Mouse (Mus musculus): ENCODE results near the gene Nosip. TPM values are rescaled to one million over a fixed set of nuclear protein-coding genes. Genes with fewer than 3 reads are reported as not detected.

Nosip gene
- polyA plus RNA-seq, 1 experiment from 2014 or later: 69.8 TPM

GRCm38 (mm10) chr7:45082401-45083299 is 20.4 kb downstream of the Nosip start:
- Histone ChIP-seq H3K4me1 (replicated peaks) (peaks cover 5% of the 10 kb centered on the region), H3K36me3 (peaks cover 7% of the 10 kb centered on the region; the same call in 1 of the 2 replicates), H3K9me3 (no peaks in the 10 kb centered on the region), H3K9ac (no peak overlapping the region), H3K4me3 (no peak overlapping the region), H3K27ac (replicated peaks) (peak overlapping the region; percentile 69), H3K27me3 (no peaks in the 10 kb centered on the region), H3K4me2 (no peak overlapping the region)
- ATAC-seq (ENCODE audit: low FRiP score, low read depth): no peak
- WGBS: 73% methylated on average over 25 of the region's 25 CpGs

DNA sequence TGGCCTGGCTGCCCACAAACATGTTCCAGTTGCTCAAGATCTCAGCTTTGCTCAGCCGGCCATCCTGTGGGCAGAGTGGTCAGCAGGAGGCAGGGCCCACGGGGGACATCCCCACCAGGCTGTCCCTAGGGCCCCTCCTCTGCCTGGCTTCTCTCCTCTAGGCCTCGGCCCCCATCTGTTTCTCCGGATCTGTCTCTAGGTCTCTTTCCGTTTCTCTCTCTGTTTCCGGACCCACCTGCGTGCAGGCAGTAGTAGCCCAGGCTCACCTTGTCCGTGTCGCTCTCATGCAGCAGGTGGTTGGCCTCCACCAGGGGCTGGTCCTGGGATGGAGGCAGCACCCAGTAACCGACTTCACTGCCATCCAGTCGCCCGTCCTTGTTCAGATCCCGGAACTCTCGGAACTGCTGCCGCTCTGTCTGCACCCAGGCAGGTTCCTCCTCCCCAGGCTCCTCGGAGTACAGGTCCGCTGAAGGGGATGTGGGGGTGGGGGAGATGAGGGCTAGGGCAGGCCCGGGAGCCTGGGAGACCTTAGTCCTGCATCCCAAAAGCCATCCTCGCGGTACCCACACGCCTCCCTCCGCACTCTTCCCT is 21.2 kb downstream of the Nosip start:
- WGBS: 83% methylated on average over 22 of the region's 22 CpGs
- H3K27ac ChIP-seq (replicated peaks): no peak overlapping the region

DNA sequence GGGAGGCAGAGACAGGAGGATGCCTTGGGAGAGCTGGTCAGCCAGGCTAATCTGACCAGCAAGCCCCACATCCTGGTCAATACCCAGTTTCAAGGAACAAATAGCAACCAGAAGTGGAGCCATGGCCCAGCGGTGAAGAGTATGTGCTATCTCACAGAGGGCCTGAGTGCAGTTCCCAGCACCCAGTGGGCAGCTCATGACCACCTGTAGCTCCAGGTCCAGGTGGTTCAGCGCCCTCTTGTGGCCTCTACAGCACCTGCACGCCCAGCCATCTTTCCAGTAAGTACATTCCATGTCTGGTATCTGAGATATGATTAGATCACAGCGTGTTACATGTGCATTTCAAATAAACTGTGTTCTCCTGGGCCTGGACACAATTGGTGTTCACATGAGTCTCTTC is 23.9 kb downstream of the Nosip start:
- no peak overlapping the region for H3K27ac ChIP-seq (replicated peaks)
- no peak for ATAC-seq (ENCODE audit: low FRiP score, low read depth)
- H3K4me1 ChIP-seq (replicated peaks): 0 out of 2 replicates have a peak, but pooled peaks cover 1% of the 10 kb centered on the region
- no peak overlapping the region for H3K9ac ChIP-seq
- H3K36me3 ChIP-seq: 0 out of 2 replicates have a peak, but pooled peaks cover 4% of the 10 kb centered on the region
- no peak overlapping the region for H3K4me3 ChIP-seq
- H3K4me2 ChIP-seq: no peak overlapping the region
- 80% methylated on average over 4 of the region's 4 CpGs for WGBS
- H3K9me3 ChIP-seq: no peaks in the 10 kb centered on the region
- no peaks in the 10 kb centered on the region for H3K27me3 ChIP-seq

More for the DNA sequence above, 21.2 kb downstream of the Nosip start:
- Histone ChIP-seq H3K27me3 (no peaks in the 10 kb centered on the region), H3K4me1 (replicated peaks) (peaks cover 5% of the 10 kb centered on the region), H3K9me3 (no peaks in the 10 kb centered on the region), H3K4me3 (no peak overlapping the region), H3K4me2 (no peak overlapping the region), H3K9ac (no peak overlapping the region), H3K36me3 (0 out of 2 replicates have a peak, but pooled peaks cover 4% of the 10 kb centered on the region)
- ATAC-seq (ENCODE audit: low FRiP score, low read depth): no peak

DNA sequence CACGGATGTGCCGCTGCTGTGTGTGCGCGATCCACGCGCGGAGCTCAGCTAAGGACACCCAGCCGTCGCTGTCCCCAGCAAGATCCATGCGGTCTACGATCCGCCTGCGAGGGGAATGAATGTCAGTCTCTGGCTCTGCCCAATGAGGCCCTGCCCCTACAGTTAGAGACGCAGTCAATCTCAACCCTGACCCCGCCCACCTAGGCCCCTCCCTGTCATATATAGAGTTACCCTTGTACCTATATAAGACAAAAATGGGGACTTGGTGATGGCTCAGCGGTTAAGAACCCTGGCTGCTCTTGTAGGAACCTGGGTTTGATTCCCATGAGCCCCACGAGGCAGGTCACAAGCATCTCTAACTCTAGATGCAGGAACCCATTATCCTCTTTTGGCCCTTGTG is 26.4 kb downstream of the Nosip start:
- Histone ChIP-seq H3K27me3 (no peaks in the 10 kb centered on the region), H3K27ac (replicated peaks) (no peak overlapping the region), H3K9me3 (no peaks in the 10 kb centered on the region), H3K4me3 (no peak overlapping the region), H3K4me1 (replicated peaks) (peaks cover 5% of the 10 kb centered on the region; the same call in 1 of the 2 replicates), H3K9ac (no peak overlapping the region), H3K36me3 (0 out of 2 replicates have a peak, but pooled peaks cover 4% of the 10 kb centered on the region), H3K4me2 (no peak overlapping the region)
- ATAC-seq (ENCODE audit: low FRiP score, low read depth): no peak
- WGBS: 93% methylated on average over 17 of the region's 17 CpGs

GRCm38 (mm10) chr7:45090251-45090977 is 28.2 kb downstream of the Nosip start:
- WGBS: 82% methylated on average over 13 of the region's 13 CpGs
- Histone ChIP-seq H3K4me3 (no peak overlapping the region), H3K9me3 (no peaks in the 10 kb centered on the region), H3K27me3 (no peaks in the 10 kb centered on the region), H3K9ac (no peak overlapping the region), H3K4me1 (replicated peaks) (peaks cover 5% of the 10 kb centered on the region; the same call in 1 of the 2 replicates), H3K27ac (replicated peaks) (no peak overlapping the region), H3K4me2 (no peak overlapping the region), H3K36me3 (0 out of 2 replicates have a peak, but pooled peaks cover 4% of the 10 kb centered on the region)
- ATAC-seq (ENCODE audit: low FRiP score, low read depth): no peak

- Histone ChIP-seq H3K27ac (replicated peaks) (0 out of 2 replicates have a peak overlapping the region, but pooled peaks have one; percentile 24), H3K4me3 (peak overlapping the region; percentile 40), H3K4me1 (replicated peaks) (peaks cover 5% of the 10 kb centered on the region; the same call in 1 of the 2 replicates), H3K9me3 (no peaks in the 10 kb centered on the region), H3K36me3 (0 out of 2 replicates have a peak, but pooled peaks cover 3% of the 10 kb centered on the region), H3K9ac (0 out of 2 replicates have a peak overlapping the region, but pooled peaks have one; percentile 35), H3K4me2 (peak overlapping the region; percentile 64), H3K27me3 (no peaks in the 10 kb centered on the region)
- WGBS: 18% methylated on average over 35 of the region's 35 CpGs
- ATAC-seq (ENCODE audit: low FRiP score, low read depth): peak; percentile 38; the same call in 1 of the 2 replicates
Measured at GRCm38 (mm10) chr7:45091001-45091990, 29.1 kb downstream of the Nosip start.

DNA sequence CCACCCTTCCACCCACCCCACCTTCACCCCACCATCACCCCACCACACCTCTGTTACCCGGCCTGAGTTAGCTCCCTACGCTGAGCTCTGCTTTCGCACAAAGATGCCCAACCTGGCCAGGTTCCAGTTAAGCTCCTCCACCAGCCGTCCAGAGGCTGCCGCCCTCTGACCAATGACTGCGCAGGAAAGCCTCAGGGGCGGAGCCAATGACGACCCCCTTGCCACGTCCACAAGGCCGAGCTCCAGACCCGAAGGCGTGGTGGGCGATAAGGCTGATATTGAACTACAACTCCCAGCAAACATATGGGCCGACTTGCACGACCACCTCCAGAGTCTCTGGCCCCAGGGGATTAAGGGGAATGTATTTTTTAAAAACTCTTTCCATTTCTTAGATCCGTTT is 29.8 kb downstream of the Nosip start, which contains the start of gene Rcn3:
Gene Rcn3 (minus strand): TSS at position 174 of the 400 bp plus-strand sequence.
- WGBS: under 1% methylated on average over 16 of the region's 16 CpGs
- ATAC-seq (ENCODE audit: low FRiP score, low read depth): peak; percentile 92
- Histone ChIP-seq H3K9me3 (no peaks in the 10 kb centered on the region), H3K27me3 (no peaks in the 10 kb centered on the region), H3K27ac (replicated peaks) (peak within 1 kb of the TSS; percentile 24; the same call in 1 of the 2 replicates), H3K4me1 (replicated peaks) (peaks cover 5% of the 10 kb centered on the region; the same call in 1 of the 2 replicates), H3K9ac (0 out of 2 replicates have a peak within 1 kb of the TSS, but pooled peaks have one; percentile 35), H3K4me3 (peak within 1 kb of the TSS; percentile 40), H3K36me3 (no peaks in the 10 kb centered on the region), H3K4me2 (peak within 1 kb of the TSS; percentile 64)

- H3K4me3 ChIP-seq: no peak overlapping the region
- H3K9me3 ChIP-seq: no peaks in the 10 kb centered on the region
- no peak overlapping the region for H3K4me2 ChIP-seq
- no peak for ATAC-seq (ENCODE audit: low FRiP score, low read depth)
- no peaks in the 10 kb centered on the region for H3K36me3 ChIP-seq
- 65% methylated on average over 12 of the region's 12 CpGs for WGBS
- H3K27ac ChIP-seq (replicated peaks): no peak overlapping the region
- H3K9ac ChIP-seq: no peak overlapping the region
- H3K27me3 ChIP-seq: no peaks in the 10 kb centered on the region
- H3K4me1 ChIP-seq (replicated peaks): peaks cover 5% of the 10 kb centered on the region; the same call in 1 of the 2 replicates
Measured at GRCm38 (mm10) chr7:45092828-45093515, 30.7 kb downstream of the Nosip start.

GRCm38 (mm10) chr7:45093516-45093905 is 31.3 kb downstream of the Nosip start:
- no peak overlapping the region for H3K9ac ChIP-seq
- 41% methylated on average over 18 of the region's 18 CpGs for WGBS
- no peak for ATAC-seq (ENCODE audit: low FRiP score, low read depth)

DNA sequence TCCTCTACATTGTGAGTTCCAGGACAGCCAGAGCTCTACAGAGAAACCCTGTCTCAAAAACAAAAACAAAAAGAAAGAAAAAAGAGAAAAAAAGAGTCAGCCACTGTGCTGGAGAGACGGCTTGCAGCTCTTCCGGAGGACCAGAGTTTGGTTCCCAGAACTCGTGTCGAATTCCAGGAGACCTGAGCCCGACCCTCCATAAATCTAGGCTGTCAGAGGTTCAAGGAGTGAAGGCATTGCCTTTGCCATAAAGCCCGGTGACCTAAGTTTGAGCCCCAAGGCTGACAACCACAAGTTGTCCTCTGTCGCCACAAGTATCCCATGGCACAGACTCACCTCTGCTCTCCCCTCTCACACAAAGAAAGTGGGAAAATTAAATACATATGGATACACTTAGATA is 31.9 kb downstream of the Nosip start:
- peaks cover 5% of the 10 kb centered on the region; the same call in 1 of the 2 replicates for H3K4me1 ChIP-seq (replicated peaks)
- no peak overlapping the region for H3K9ac ChIP-seq
- no peaks in the 10 kb centered on the region for H3K36me3 ChIP-seq
- no peak overlapping the region for H3K4me3 ChIP-seq
- no peak for ATAC-seq (ENCODE audit: low FRiP score, low read depth)
- H3K9me3 ChIP-seq: no peaks in the 10 kb centered on the region
- WGBS: 40% methylated on average over 7 of the region's 7 CpGs
- H3K4me2 ChIP-seq: no peak overlapping the region
- H3K27me3 ChIP-seq: no peaks in the 10 kb centered on the region
- H3K27ac ChIP-seq (replicated peaks): no peak overlapping the region

More at GRCm38 (mm10) chr7:45093516-45093905, 31.3 kb downstream of the Nosip start:
- Histone ChIP-seq H3K9me3 (no peaks in the 10 kb centered on the region), H3K4me3 (no peak overlapping the region), H3K4me1 (replicated peaks) (peaks cover 5% of the 10 kb centered on the region; the same call in 1 of the 2 replicates), H3K4me2 (no peak overlapping the region), H3K27me3 (no peaks in the 10 kb centered on the region), H3K36me3 (no peaks in the 10 kb centered on the region), H3K27ac (replicated peaks) (no peak overlapping the region)

All from hindbrain, embryonic 15.5 days (tissue).